Mouse (Mus musculus) CD8-positive naive resting alpha-beta T cell, adult 2 months (primary cell): Measurements from ENCODE around the gene Prss30.
"Not testable (repeated sequence)": the region's sequence is repeated elsewhere in the genome, so short reads cannot be mapped to it uniquely, and the experiment has no call there.

ENCODE experiments used
- DNase-seq, 2 experiments: peaks; one replicate each; pipeline ENCODE4 v3.0.0; 2022; ENCODE audit warnings: low read depth in 2 of 2, low spot score in 2 of 2

The Prss30 gene

DNA sequence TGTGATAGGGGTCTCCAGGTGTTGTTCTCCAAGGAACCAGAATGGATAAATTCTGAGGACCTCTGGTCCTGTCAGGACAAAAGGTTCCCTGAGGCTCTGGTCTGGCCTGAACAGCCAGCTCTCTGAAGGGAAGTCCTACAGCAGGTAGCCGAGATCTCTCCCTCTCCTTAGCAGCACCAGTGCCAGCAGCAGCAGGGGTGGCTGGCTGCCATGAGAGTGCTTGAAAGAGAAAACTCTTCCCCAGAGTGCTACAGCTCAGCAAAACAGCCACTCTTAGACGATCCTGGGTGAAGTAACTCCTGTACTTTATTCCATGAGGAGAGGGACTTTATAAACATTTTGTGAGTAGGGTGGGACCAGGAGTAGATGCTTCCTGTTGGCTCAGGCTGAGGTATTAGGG lies 9.4 kb upstream of the Prss30 start:
- DNase-seq = no peak

DNA sequence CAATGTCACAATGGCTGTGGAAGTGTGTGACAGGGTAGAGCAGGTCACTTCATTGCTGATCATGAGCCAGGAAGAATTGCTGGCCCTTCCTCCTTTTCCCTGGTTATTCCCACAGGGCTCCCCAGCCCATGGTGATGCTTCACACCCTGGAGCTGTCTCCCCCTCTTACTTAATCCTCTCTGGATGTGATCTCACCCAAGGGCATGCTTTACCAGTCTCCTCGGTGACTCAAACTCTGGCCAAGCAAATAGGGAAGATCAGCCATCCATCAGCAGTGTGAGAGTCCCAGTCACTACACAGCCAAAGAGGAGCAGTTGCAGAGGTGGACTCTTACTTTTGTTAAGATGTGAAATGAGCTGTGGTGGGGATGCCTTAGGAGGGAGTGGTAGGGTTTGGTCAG lies 4.6 kb upstream of the Prss30 start:
- no peak for DNase-seq

DNA sequence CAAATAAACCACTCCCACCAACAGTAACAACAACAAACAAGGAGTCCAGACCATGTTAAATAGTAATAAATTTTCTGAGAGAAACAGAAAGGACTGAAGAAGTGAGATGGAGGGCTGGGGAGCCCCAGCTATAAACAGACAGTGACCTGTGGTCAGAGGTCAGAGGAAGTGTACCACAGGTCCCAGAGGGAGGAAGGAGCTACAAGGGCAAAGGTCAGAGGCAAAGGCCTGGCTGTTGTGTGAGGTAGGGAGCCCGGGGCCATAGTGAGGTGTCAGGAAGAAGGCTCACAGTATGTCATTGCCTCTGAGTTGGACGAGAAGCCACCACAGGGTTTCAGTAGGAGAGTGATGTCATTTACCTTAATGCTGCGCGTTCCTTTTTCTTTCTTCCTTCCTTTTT lies 2.5 kb upstream of the Prss30 start:
- no peak for DNase-seq

DNA sequence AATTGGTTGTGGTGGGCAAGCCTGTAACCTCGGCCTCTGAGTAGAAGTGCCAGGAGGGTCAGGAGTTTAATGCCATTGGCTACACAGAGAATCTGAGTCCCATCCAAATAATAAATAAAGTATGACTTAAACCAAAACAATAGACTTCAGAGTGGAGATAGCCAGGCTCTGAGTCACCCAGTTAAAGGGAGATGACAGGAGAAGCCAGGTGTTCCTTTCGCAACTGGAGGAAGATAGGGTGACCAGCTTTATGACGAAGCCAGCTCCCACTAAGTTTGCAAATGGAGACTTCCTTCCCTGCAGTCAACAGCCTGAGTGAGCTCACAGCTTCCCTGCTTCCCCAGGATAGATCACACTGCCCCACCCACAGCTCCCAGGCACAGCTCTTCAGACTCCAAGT lies 895 bp downstream of the Prss30 start:
- DNase-seq = no peak

DNA sequence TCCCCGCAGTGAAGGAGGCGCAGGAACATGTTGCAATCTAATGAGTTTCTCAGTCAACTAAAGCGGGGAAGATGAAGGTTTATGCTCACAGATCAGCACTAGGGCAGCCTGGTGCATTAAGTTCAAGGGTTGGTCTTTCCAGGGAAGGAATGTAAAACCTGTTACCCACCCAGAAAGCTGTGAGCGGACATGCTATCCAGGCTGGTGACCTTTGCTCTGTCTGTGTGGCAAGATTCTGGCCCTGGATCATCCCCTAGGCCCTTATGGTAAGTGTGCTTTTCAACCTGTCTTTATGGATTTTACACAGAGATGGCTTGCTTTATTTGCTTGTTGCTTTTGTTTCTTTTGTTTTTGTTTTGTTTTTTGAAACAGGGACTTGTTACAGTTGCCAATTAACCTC lies 3.7 kb downstream of the Prss30 start:
- DNase-seq = no peak

DNA sequence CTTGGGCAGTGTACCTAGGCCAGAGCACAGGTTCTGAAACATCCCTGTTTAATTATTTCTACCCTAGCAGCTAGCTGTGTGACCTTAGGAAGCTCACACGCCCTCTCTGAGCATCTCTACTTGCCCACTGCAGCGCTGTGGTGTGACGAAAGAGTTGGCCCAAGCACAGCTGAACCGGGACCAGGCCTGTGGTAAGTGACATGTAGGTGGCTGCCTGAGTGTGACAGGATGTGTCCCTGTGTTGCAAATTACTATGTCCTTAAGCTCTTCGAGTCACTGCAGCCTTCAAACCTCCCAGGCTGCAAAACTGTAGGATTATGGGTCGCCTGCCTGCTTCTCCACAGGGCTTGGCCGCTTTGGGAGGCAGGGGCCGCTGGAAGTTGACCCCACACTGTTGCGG lies 9.1 kb downstream of the Prss30 start:
- no peak for DNase-seq

DNA sequence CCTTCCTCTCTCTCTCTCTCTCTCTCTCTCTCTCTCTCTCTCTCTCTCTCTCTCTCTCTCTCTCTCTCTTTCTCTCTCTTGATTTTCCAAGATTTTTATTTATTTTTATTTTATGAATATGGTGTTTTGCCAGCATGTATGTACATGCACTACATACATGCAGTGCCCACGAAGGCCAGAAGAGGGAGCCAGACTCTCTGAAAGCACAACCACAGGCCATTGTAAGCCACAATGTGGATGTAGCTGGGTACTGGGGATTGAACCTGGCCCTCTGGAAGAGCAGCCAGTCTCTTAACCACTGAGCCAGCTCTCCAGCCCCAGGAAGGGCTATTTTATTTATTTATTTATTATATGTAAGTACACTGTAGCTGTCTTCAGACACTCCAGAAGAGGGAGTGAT lies 11.1 kb downstream of the Prss30 start:
- peak; percentile 67 to 81 for DNase-seq

DNA sequence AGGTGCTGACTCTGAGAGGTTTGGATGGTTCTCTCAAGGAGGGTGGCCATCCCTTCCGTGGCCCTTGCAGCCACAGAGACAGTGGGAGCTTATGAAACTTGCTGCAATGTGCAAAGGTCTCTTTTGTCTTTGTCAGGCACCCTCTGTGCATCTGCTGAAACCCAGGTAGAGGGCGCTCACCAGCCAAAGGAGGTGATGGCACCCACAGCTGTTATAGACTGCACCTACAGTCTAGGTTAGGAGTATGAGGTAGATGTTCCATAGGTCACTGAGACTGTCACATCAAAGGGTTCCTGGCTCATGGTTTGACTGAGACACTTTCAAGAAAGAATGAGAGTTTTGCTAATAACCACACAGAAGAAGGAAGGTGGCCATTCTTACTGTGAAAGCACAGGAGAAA lies 11.6 kb downstream of the Prss30 start:
- DNase-seq = no peak

DNA sequence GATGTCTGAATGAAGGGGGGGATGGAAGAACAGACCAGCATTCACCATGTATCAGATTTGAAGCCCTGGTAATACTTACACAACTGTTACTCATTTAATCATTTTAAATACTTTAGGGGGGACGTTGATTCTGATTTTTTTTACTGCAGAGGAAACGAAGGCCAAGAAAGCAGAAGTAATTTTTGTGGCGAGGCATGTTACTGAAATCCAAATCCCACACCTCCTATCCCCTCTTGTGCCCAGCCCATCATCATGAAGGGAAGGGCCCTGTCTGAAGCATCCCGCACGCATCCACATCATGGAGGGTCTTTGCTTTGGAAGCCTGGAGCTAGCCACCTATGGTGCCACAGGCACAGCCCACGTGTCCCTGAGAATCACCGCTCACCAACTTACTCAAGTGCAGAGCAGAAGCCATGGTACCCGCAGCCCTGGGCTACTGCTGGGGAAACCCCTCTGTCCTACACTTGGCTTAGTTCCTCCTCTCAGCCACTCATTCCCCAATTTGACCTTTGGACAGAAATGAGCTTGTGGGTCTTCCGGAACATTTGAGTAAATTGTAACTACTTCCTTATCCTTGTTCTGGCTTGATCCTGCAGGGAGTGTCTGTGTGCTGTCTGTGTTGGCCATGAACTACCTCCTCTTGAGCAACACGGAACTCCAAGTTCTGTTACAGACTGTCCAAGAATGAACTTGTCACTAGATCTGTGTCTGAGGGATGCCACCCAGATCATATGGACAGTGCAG lies 13.5 kb downstream of the Prss30 start:
- DNase-seq = no peak

DNA sequence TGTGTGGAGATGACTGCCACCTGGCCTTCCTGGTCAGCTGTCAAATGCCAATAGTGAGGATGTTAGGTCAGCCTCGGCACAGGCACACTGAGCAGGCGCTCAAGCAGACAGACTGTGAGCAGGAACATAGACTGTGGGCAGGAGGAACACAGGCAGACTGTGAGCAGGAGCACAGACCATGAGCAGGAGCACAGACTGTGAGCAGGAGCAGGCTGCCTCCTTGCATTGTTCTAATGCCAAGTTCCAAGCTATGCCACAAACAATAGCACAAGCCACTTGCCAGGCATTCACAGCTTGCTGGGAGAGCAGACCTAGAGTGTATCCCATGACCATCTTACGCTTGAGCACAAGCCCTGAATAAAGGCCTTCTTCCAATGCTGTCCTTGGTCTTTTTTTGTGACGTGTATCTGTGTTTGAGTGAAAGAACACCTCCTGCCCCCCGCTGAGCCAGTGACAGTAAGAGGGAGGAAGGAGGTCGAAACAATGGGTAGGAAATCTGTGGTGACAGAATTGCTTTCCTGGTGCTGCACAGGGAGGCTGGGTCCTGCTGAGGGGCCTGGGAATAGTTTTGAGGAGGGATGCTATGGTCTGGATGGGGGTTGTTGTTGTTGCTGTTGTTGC lies 14.5 kb downstream of the Prss30 start:
- no peak for DNase-seq

DNA sequence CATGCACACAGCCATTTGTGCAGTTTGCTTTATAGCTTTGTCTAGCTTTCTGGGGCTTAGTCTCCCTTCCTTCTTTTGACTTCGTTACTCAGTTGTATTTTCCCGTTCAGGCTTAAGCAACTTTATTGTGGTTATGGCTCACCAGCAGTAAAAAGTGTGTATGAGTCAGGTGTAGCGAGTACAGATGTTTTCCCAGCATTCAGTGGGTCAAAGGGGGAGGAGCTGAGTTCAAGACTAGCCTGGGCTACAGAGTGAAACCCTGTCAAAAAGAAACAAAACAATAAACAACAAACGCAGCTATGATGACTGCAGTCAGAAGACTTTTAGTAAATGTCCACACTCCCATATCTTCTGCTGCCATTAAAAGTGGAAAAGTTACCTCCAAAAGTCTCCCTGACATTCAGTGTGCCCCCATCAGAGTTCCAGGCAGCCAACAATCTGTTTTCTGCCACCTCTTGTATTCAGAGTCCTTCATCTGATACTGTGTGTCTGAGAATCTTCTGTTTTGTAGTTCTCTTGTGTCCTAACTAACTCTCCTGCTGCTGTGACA lies 18.7 kb downstream of the Prss30 start:
- no peak for DNase-seq

DNA sequence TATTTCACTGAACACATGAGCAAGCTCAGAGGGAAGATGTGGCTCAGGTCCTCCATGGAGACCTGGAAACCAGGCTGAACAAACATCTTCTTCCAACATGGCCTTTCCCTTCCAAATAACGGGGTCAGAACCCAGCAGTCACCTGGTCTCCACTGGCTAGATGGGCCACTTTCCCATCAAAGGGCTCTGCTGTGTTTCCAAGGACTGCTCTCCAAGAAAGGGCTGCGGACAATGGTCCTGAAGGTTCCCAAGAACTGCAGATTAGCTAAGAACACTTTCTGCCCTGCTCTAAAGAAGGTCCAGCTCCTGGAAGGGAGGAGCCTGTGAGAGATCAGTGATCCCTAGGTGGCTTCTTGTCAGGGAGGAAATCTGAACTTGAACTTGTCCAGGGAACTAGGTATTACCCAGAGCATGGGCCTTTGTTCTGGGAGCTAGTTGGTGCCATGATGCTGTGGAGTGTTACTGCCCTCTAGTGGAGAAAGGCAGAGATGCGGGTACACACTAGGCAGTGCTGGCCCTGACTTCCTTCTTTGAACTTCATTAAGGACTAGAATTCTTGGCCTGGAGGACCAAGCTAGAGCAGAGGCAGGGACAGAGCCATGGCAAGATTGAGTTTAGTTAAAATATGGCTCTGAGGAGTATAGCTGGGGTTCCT lies 20.2 kb downstream of the Prss30 start:
- peak; percentile 69 to 76 for DNase-seq

DNA sequence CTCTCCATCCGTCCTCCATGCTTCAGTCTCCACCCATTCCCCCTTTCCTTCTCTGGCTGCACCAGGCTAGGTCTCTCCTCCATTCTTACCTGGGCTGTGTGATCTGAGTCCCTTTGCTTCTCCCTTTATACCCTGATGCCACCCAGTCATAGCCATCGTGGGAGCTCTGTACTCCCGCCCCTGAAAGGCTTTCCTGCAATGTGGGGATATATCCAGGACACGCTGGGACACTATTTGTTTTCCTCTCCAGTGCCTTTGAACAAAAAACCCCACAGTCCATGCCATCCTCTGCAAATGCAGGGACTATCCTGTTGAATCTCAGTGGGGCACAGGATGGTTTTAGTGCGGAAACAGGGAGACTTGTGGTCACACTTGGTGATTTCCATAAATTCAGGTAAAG lies 25.2 kb downstream of the Prss30 start, which contains the start of gene Sbpl:
TSS of gene Sbpl (minus strand) at position 101 of the 400 bp plus-strand sequence.
- no peak for DNase-seq

DNA sequence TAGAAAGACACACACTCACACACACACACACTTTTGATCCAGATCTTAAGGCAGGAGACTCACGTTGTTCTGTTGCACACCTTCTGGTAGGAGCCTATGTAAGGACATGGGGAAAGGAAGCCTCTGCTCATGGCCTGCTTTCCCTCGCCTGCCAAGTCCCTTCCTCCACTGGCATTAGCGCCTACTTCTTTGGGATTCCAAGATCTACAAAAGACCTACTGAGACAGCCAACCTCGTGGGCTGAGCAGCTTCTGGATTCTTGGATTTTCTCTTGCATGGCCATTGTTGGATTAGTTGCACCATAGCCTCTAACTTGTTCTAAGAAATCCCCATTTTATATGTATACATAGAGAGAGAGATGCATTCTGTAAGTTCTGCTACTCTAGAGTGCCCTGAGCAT lies 29.5 kb downstream of the Prss30 start:
- DNase-seq = not testable (repeated sequence)

DNA sequence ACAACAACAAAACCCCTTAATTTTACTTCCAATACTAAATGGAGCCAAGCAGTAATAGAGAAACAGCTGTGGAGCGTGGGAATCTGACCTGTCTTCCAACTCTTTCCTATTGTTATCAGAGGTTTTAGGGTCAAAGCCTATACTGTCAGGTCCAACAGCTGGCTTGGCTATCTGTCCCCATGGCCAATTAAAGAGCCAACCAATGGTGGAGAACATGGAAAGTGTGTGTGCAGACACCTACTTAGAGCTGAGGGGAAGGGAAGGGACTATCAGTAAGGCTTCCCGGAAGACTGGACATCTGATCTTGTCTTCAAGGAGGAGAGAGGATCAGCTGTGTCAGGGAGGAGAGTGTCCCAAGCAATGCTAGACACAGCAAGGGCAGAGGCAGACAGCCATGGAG lies 31.3 kb downstream of the Prss30 start:
- DNase-seq = no peak

DNA sequence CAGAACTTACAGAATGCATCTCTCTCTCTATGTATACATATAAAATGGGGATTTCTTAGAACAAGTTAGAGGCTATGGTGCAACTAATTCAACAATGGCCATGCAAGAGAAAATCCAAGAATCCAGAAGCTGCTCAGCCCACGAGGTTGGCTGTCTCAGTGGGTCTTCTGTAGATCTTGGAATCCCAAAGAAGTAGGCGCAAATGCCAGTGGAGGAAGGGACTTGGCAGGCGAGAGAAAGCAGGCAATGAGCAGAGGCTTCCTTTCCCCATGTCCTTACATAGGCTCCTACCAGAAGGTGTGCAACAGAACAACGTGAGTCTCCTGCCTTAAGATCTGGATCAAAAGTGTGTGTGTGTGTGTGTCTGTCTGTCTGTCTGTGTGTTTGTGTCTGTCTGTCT lies 32.9 kb downstream of the Prss30 start:
- not testable (repeated sequence) for DNase-seq

DNA sequence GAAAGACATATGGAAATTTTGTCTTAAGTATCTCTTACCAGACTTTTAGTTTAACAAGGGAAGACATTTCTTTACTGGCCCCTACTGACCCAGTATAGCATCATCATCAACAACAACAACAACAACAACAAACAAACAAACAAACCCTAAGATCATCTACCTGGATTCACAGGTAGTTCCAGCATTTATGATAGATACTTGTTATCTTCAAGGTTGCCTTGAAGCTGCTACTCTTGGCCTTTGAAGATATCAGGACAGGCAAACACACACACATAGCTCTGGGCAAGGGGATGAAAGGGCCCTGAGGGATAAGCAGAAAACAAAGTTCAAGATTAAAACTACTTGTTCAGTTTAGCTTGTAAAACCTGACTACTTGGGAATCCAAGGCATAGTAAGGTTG lies 39.0 kb downstream of the Prss30 start, which contains the start of gene Sbp:
TSS of gene Sbp (plus strand) at position 301 of the 400 bp plus-strand sequence.
- DNase-seq = no peak

DNA sequence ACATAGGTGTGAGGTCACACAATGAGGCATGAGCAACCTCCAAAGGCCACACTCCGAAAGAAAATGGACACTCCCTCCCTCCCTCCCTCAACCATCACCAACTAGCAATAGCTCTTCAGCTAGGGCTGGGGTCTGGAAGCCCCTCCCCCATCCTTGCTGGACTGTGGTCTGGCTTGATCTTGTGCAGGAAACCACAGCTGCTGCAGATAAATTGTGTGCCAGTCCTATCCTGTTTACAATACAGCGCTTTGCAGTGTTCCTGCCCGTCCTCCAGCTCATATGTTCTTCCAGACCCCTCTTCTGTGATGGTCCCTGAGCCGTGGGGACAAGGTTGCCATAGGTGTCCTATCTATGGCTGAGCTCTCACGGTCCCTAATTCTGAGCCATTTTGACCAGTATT lies 49.2 kb downstream of the Prss30 start:
- DNase-seq = no peak

DNA sequence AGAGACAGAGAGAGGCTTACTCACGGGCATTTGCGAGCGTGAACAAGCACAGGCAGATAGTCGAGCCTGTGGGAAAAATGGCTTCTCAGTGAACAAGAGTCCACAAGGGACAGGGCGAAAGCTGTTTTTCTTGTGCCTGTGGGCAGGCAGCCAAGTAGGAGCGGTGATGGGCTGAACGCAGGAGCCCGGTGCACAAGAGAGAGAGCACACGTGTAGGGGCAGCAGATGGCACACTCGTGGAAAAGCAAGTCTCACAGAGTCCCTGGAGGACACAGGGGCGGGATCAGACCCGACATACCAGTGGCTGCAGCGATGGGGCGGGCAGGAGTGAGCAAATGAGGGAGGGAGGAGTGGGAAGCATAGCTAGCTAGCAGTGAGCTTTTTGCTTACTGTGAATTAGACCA lies 55.3 kb downstream of the Prss30 start:
- DNase-seq = peak in 1 of 2 experiments; percentile 5

DNA sequence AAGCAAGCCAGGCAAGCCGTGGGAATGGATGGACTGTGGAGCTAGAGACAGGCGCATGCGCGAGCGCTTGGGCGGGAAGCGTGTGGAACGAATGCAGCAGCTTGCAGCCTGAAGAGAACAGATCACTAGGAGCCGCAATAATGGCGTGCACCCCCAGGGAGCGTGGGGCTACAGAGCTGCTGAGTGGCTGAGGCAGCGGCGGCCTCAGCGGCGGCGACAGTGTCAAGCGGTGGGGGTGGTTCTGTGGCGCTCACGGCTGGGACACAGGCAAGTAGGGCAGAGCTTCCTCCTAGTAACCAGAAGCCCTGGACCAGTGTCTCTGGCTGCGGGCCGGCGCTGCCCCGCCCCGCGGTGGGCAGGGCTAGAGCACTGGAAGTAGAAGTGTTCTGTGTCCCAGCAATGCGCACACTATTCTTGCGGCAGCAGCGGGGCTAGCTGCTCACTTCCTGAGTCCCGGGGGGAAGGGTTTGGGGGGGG lies 55.8 kb downstream of the Prss30 start:
- peak; percentile 74 to 75 for DNase-seq
